Mouse (Mus musculus) kidney, adult 2 months (tissue): Measurements from ENCODE around the gene Slc16a13.

Experiments used
- CTCF ChIP-seq: fragments of 200-500 bp; conservative IDR thresholded peaks from 2 replicates; pipeline ENCODE4 v1.5.1; 2011; ENCODE audit warnings: low read depth, mild to moderate bottlenecking, control low read depth, low read length, moderate library complexity, mixed read lengths; ENCODE audit not compliant: insufficient read depth, insufficient read length
- POLR2A ChIP-seq: fragments of 200-500 bp; IDR thresholded peaks from one replicate; pipeline ENCODE4 v1.6.1; 2011; ENCODE audit warnings: low read depth, low read length, control low read depth

GRCm38 (mm10) chr11:70185120-70185519 is 35.7 kb downstream of the Slc16a13 start:
- TF ChIP-seq CTCF: no peak
- no peak for TF ChIP-seq POLR2A
